In genomic region chr2:159086836-159087235, GRCm38 (mm10) we compare ENCODE assay signal across 26 mouse cellular contexts.
"Had no signal": no experiment of that assay in that cellular context is flagged by ENCODE, and none has a peak within 500 bp of the region (broad histone marks: within the 10 kb centered on the region; RNA-seq: fewer than 3 reads in every experiment).

No protein-coding gene starts in this region.

- H3K36me3 ChIP-seq: heart, embryonic 13.5 days; heart, embryonic 15.5 days; hindbrain, embryonic 10.5 days; intestine, embryonic 15.5 days; limb, embryonic 10.5 days; limb, embryonic 12.5 days; liver, embryonic 13.5 days; liver, embryonic 15.5 days had no signal

- ATAC-seq: hindbrain, embryonic 16.5 days; inflammation-experienced regulatory T-cells, adult 6 months; intestine, embryonic 15.5 days; intestine, postnatal 0 days had no signal

- H3K4me3 ChIP-seq: gastrocnemius, adult 2 months; heart, adult 2 months; heart, embryonic 13.5 days; heart, embryonic 15.5 days; hindbrain, embryonic 10.5 days; intestine, embryonic 15.5 days; layer of hippocampus, adult 2 months; left cerebral cortex, adult 2 months; limb, embryonic 10.5 days; limb, embryonic 12.5 days; liver, embryonic 13.5 days; liver, embryonic 15.5 days had no signal

- DNase-seq: gastrocnemius, adult 2 months; gastrocnemius, postnatal 10 days; gastrocnemius, postnatal 25 days; heart, adult 2 months; heart, postnatal 4 days; kidney, adult 18-20 months; kidney, adult 8-10 months; kidney, postnatal 10 days; kidney, postnatal 25 days; kidney, postnatal 4 days; liver; liver, embryonic 13.5 days had no signal

- H3K4me2 ChIP-seq: heart, embryonic 13.5 days; heart, embryonic 15.5 days; hindbrain, embryonic 14.5 days; intestine, embryonic 15.5 days; limb, embryonic 12.5 days; liver, embryonic 11.5 days; liver, embryonic 13.5 days; liver, embryonic 15.5 days had no signal

- H3K9ac ChIP-seq: heart, embryonic 13.5 days; heart, embryonic 15.5 days; hindbrain, embryonic 14.5 days; intestine, embryonic 15.5 days; limb, embryonic 12.5 days; liver, embryonic 13.5 days; liver, embryonic 15.5 days had no signal

- H3K9me3 ChIP-seq: heart, embryonic 13.5 days; heart, embryonic 15.5 days; hindbrain, embryonic 10.5 days; intestine, embryonic 15.5 days; limb, embryonic 10.5 days; limb, embryonic 12.5 days; liver, embryonic 13.5 days; liver, embryonic 15.5 days had no signal

- H3K27ac ChIP-seq: gastrocnemius, adult 2 months; heart, adult 2 months; heart, embryonic 13.5 days; heart, embryonic 15.5 days; hindbrain, embryonic 10.5 days; hindbrain, embryonic 14.5 days; intestine, embryonic 15.5 days; layer of hippocampus, adult 2 months; left cerebral cortex, adult 2 months; limb, embryonic 10.5 days; limb, embryonic 12.5 days; liver, embryonic 13.5 days; liver, embryonic 15.5 days had no signal

- H3K27me3 ChIP-seq: heart, embryonic 13.5 days; heart, embryonic 15.5 days; intestine, embryonic 15.5 days; limb, embryonic 12.5 days; liver, embryonic 13.5 days; liver, embryonic 15.5 days had no signal

- H3K4me1 ChIP-seq: heart, embryonic 13.5 days; heart, embryonic 15.5 days; hindbrain, embryonic 10.5 days; intestine, embryonic 15.5 days; limb, embryonic 10.5 days; limb, embryonic 12.5 days; liver, embryonic 13.5 days; liver, embryonic 15.5 days had no signal
